Mouse (Mus musculus) embryonic facial prominence, embryonic 10.5 days (tissue): Measurements from ENCODE around the gene Ifna1. TPM values are rescaled to one million over a fixed set of nuclear protein-coding genes. Genes with fewer than 3 reads are reported as not detected.
"Not testable (repeated sequence)": the region's sequence is repeated elsewhere in the genome, so short reads cannot be mapped to it uniquely, and the experiment has no call there.

Source experiments
- DNase-seq: peaks from one replicate; pipeline ENCODE4 v3.0.0-alpha.2; 2017; ENCODE audit warnings: low spot score
- H3K27ac ChIP-seq: fragments of 300-500 bp; sonication (generic); replicated peaks from 2 replicates; pipeline ENCODE4 v1.5.1; 2016; ENCODE audit warnings: mild to moderate bottlenecking
- H3K27me3 ChIP-seq: fragments of 300-500 bp; sonication (generic); replicated peaks from 2 replicates; pipeline ENCODE4 v1.6.1; 2016; ENCODE audit warnings: low read depth, mild to moderate bottlenecking; ENCODE audit not compliant: poor library complexity, severe bottlenecking
- H3K36me3 ChIP-seq: fragments of 300-500 bp; sonication (generic); replicated peaks from 2 replicates; pipeline ENCODE4 v1.6.1; 2016; ENCODE audit warnings: mild to moderate bottlenecking, moderate library complexity
- H3K4me1 ChIP-seq: fragments of 300-500 bp; sonication (generic); 2 replicates; pipeline ENCODE4 v1.6.1; 2016
- H3K4me3 ChIP-seq: fragments of 300-500 bp; sonication (generic); 2 replicates; pipeline ENCODE4 v1.5.1; 2016; ENCODE audit warnings: mild to moderate bottlenecking, moderate library complexity
- H3K9me3 ChIP-seq: fragments of 300-500 bp; sonication (generic); 2 replicates; pipeline ENCODE4 v1.6.1; 2016; ENCODE audit warnings: mild to moderate bottlenecking
- WGBS: fragments of 180-500 bp; shearing (Covaris S2); methylation state at CpG from one replicate; pipeline ENCODE4 v1.1.7; 2016; 5-methylcytosine and 5-hydroxymethylcytosine counted together
- polyA plus RNA-seq: library from polyadenylated mRNA; unstranded; fragments of >200 nt; fragmentation: Nextera tagmentation; extraction: Ambion mirVana; gene quantifications from 2 replicates; pipeline ENCODE4 v1.2.1, GENCODE M21; 2016

The Ifna1 gene
- polyA plus RNA-seq = not detected in 2 replicates

GRCm38 (mm10) chr4:88849698-88850097, at the start of gene Ifna1:
Gene Ifna1, plus strand, starts transcription at chr4:88850087.
- H3K27ac ChIP-seq = no peak within 1 kb of the TSS
- 78% methylated on average over 1 of the region's 1 CpGs for WGBS
- H3K27me3 ChIP-seq = no peaks in the 10 kb centered on the region

GRCm38 (mm10) chr4:88802954-88803353, 46.9 kb upstream of the Ifna1 start, which contains the start of gene Gm13287:
Gene Gm13287, plus strand, starts transcription at chr4:88803254.
- not testable (repeated sequence) for H3K27ac ChIP-seq, DNase-seq, H3K9me3 ChIP-seq, H3K4me3 ChIP-seq, H3K36me3 ChIP-seq, H3K4me1 ChIP-seq
- no CpG with 5 or more reads among the region's 29 CpGs for WGBS
- peaks cover 13% of the 10 kb centered on the region for H3K27me3 ChIP-seq

More at GRCm38 (mm10) chr4:88849698-88850097, at the start of gene Ifna1:
- H3K4me1 ChIP-seq = 0 out of 2 replicates have a peak, but pooled peaks cover 3% of the 10 kb centered on the region
- DNase-seq = no peak
- no peak within 1 kb of the TSS for H3K4me3 ChIP-seq
- no peaks in the 10 kb centered on the region for H3K36me3 ChIP-seq
- H3K9me3 ChIP-seq = no peaks in the 10 kb centered on the region

GRCm38 (mm10) chr4:88805231-88805630, 44.7 kb upstream of the Ifna1 start, which contains the start of gene Gm13288:
Gene Gm13288, plus strand, starts transcription at chr4:88805531.
- not testable (repeated sequence) for H3K4me1 ChIP-seq, H3K27ac ChIP-seq, DNase-seq, H3K36me3 ChIP-seq, H3K9me3 ChIP-seq
- Histone ChIP-seq H3K4me3 (peak within 1 kb of the TSS; percentile 43; the same call in 1 of the 2 replicates), H3K27me3 (peaks cover 14% of the 10 kb centered on the region)
- no CpG with 5 or more reads among the region's 8 CpGs for WGBS

- H3K27ac ChIP-seq, H3K36me3 ChIP-seq, H3K4me1 ChIP-seq, H3K9me3 ChIP-seq, DNase-seq: not testable (repeated sequence)
- 0% methylated on average over 21 of the region's 34 CpGs for WGBS
- peaks cover 14% of the 10 kb centered on the region for H3K27me3 ChIP-seq
- peak overlapping the region; percentile 43; the same call in 1 of the 2 replicates for H3K4me3 ChIP-seq
Measured at GRCm38 (mm10) chr4:88805761-88806160, 44.1 kb upstream of the Ifna1 start.

GRCm38 (mm10) chr4:88815928-88816327, 34.0 kb upstream of the Ifna1 start, which contains the start of gene Ifna7:
Gene Ifna7, plus strand, starts transcription at chr4:88816228.
- Histone ChIP-seq H3K27ac (no peak within 1 kb of the TSS), H3K4me3 (no peak within 1 kb of the TSS), H3K9me3 (no peaks in the 10 kb centered on the region), H3K4me1 (no peaks in the 10 kb centered on the region), H3K36me3 (no peaks in the 10 kb centered on the region), H3K27me3 (no peaks in the 10 kb centered on the region; the same call in 1 of the 2 replicates)
- 68% methylated on average over 3 of the region's 3 CpGs for WGBS
- no peak for DNase-seq

GRCm38 (mm10) chr4:88819659-88820058, 30.2 kb upstream of the Ifna1 start, which contains the start of gene Ifna11:
Gene Ifna11, plus strand, starts transcription at chr4:88819959.
- no peaks in the 10 kb centered on the region for H3K9me3 ChIP-seq
- 82% methylated on average over 1 of the region's 1 CpGs for WGBS
- H3K27me3 ChIP-seq = no peaks in the 10 kb centered on the region
- no peaks in the 10 kb centered on the region for H3K4me1 ChIP-seq
- H3K4me3 ChIP-seq = no peak within 1 kb of the TSS
- no peaks in the 10 kb centered on the region for H3K36me3 ChIP-seq
- no peak within 1 kb of the TSS for H3K27ac ChIP-seq
- DNase-seq = no peak

GRCm38 (mm10) chr4:88822995-88823394, 26.9 kb upstream of the Ifna1 start:
- DNase-seq = no peak
- WGBS = 27% methylated on average over 4 of the region's 4 CpGs

GRCm38 (mm10) chr4:88827116-88827515, 22.8 kb upstream of the Ifna1 start, which contains the start of gene Ifna6:
Gene Ifna6, plus strand, starts transcription at chr4:88827416.
- not testable (repeated sequence) for H3K27me3 ChIP-seq, H3K27ac ChIP-seq, H3K4me3 ChIP-seq, H3K9me3 ChIP-seq, DNase-seq, H3K36me3 ChIP-seq, H3K4me1 ChIP-seq

More at GRCm38 (mm10) chr4:88822995-88823394, 26.9 kb upstream of the Ifna1 start:
- no peaks in the 10 kb centered on the region for H3K36me3 ChIP-seq
- H3K4me3 ChIP-seq = no peak overlapping the region
- no peak overlapping the region for H3K27ac ChIP-seq
- H3K4me1 ChIP-seq = no peaks in the 10 kb centered on the region
- H3K9me3 ChIP-seq = no peaks in the 10 kb centered on the region
- H3K27me3 ChIP-seq = no peaks in the 10 kb centered on the region

- WGBS = 31% methylated on average over 4 of the region's 4 CpGs
- no peak overlapping the region for H3K27ac ChIP-seq
- H3K27me3 ChIP-seq = no peaks in the 10 kb centered on the region
- H3K4me1 ChIP-seq = no peaks in the 10 kb centered on the region
- no peaks in the 10 kb centered on the region for H3K9me3 ChIP-seq
- H3K36me3 ChIP-seq = no peaks in the 10 kb centered on the region
- peak; percentile 22 for DNase-seq
- no peak overlapping the region for H3K4me3 ChIP-seq
Measured at GRCm38 (mm10) chr4:88830523-88830922, 19.4 kb upstream of the Ifna1 start.

- H3K4me1 ChIP-seq, H3K9me3 ChIP-seq, H3K27ac ChIP-seq, H3K36me3 ChIP-seq, H3K27me3 ChIP-seq, H3K4me3 ChIP-seq, DNase-seq: not testable (repeated sequence)
- 74% methylated on average over 1 of the region's 1 CpGs for WGBS
Measured at GRCm38 (mm10) chr4:88835225-88835624, 14.7 kb upstream of the Ifna1 start, which contains the start of gene Ifna5. Gene Ifna5, plus strand, starts transcription at chr4:88835525.

- no peak for DNase-seq
- no peaks in the 10 kb centered on the region for H3K36me3 ChIP-seq
- no peaks in the 10 kb centered on the region for H3K9me3 ChIP-seq
- 38% methylated on average over 3 of the region's 3 CpGs for WGBS
- peaks cover 6% of the 10 kb centered on the region for H3K4me1 ChIP-seq
- no peak overlapping the region for H3K4me3 ChIP-seq
- H3K27me3 ChIP-seq = no peaks in the 10 kb centered on the region
- no peak overlapping the region for H3K27ac ChIP-seq
Measured at GRCm38 (mm10) chr4:88838828-88839227, 11.1 kb upstream of the Ifna1 start.

GRCm38 (mm10) chr4:88840058-88840457, 9.8 kb upstream of the Ifna1 start:
- Histone ChIP-seq H3K4me1 (peaks cover 6% of the 10 kb centered on the region), H3K36me3 (no peaks in the 10 kb centered on the region), H3K9me3 (no peaks in the 10 kb centered on the region), H3K4me3 (no peak overlapping the region), H3K27me3 (no peaks in the 10 kb centered on the region), H3K27ac (no peak overlapping the region)
- no peak for DNase-seq
- 84% methylated on average over 3 of the region's 3 CpGs for WGBS

- H3K27ac ChIP-seq = no peak within 1 kb of the TSS
- no peaks in the 10 kb centered on the region for H3K27me3 ChIP-seq
- H3K9me3 ChIP-seq = no peaks in the 10 kb centered on the region
- H3K4me3 ChIP-seq = no peak within 1 kb of the TSS
- 40% methylated on average over 2 of the region's 2 CpGs for WGBS
- no peak for DNase-seq
- H3K36me3 ChIP-seq = no peaks in the 10 kb centered on the region
- peaks cover 6% of the 10 kb centered on the region for H3K4me1 ChIP-seq
Measured at GRCm38 (mm10) chr4:88841438-88841911, 8.4 kb upstream of the Ifna1 start, which contains the start of gene Ifna4. Gene Ifna4, plus strand, starts transcription at chr4:88841861.
